Mouse (Mus musculus): ENCODE results near the gene Ccn1. TPM values are rescaled to one million over a fixed set of nuclear protein-coding genes. Genes with fewer than 3 reads are reported as not detected.

Gene Ccn1
- not detected for polyA plus RNA-seq (2017; shearing (Covaris generic))

GRCm38 (mm10) chr3:145649852-145650202 is at the start of gene Ccn1:
Gene Ccn1 (minus strand): TSS chr3:145649981.

Other genes with a start within 250 kb of the Ccn1 start
- gene Znhit6, start 73.8 kb downstream of the Ccn1 start, polyA plus RNA-seq (2017; shearing (Covaris generic)), result 21.1 TPM
- not detected for gene Ddah1, start 108.7 kb upstream of the Ccn1 start, polyA plus RNA-seq (2017; shearing (Covaris generic))